Mouse (Mus musculus): ENCODE measurements around the gene Necab3. TPM values are rescaled to one million over a fixed set of nuclear protein-coding genes. Genes with fewer than 3 reads are reported as not detected.

Gene Necab3
- polyA plus RNA-seq, 2 experiments = 3.8 to 6.7 TPM

- Histone ChIP-seq H3K9ac (ENCODE audit: low read depth, low read length, severe bottlenecking) (no peak overlapping the region), H3K36me3 (ENCODE audit: control insufficient read depth, insufficient read depth, low read length) (no peaks in the 10 kb centered on the region), H3K27ac (replicated peaks; ENCODE audit: low read depth, low read length) (no peak overlapping the region), H3K4me1 (ENCODE audit: control insufficient read depth, insufficient read depth, low read length) (peaks cover 19% of the 10 kb centered on the region), H3K4me3 (replicated peaks; ENCODE audit: low read length) (no peak overlapping the region), H3K9me3 (ENCODE audit: control insufficient read depth, low read length) (no peaks in the 10 kb centered on the region), H3K27me3 (ENCODE audit: control insufficient read depth, insufficient read depth, low read length) (peaks cover 15% of the 10 kb centered on the region), H3K4me2 (replicated peaks; ENCODE audit: low read depth, low read length, severe bottlenecking) (no peak overlapping the region)
- DNase-seq (ENCODE audit: low spot score) = no peak
- no peak for ATAC-seq (ENCODE audit: low FRiP score, low read depth)
- no peak for TF ChIP-seq POLR2A (IDR thresholded peaks at IDR 0.05; ENCODE audit: borderline replicate concordance, extremely low read depth, insufficient read depth, insufficient read length)
- 69% methylated on average over 2 of the region's 2 CpGs for WGBS
Observed at GRCm38 (mm10) chr2:154550937-154551336, 7.8 kb downstream of the Necab3 start.

- H3K36me3 ChIP-seq (ENCODE audit: control insufficient read depth, insufficient read depth, low read length) = no peaks in the 10 kb centered on the region
- H3K27ac ChIP-seq (replicated peaks; ENCODE audit: low read depth, low read length) = no peak overlapping the region
- DNase-seq (ENCODE audit: low spot score) (no peak), ATAC-seq (ENCODE audit: low FRiP score, low read depth) (no peak)
- peaks cover 15% of the 10 kb centered on the region for H3K27me3 ChIP-seq (ENCODE audit: control insufficient read depth, insufficient read depth, low read length)
- H3K9ac ChIP-seq (ENCODE audit: low read depth, low read length, severe bottlenecking) = peak overlapping the region; percentile 52
- H3K9me3 ChIP-seq (ENCODE audit: control insufficient read depth, low read length) = no peaks in the 10 kb centered on the region
- peaks cover 19% of the 10 kb centered on the region for H3K4me1 ChIP-seq (ENCODE audit: control insufficient read depth, insufficient read depth, low read length)
- 17% methylated on average over 20 of the region's 20 CpGs for WGBS
- TF ChIP-seq POLR2A (IDR thresholded peaks at IDR 0.05; ENCODE audit: borderline replicate concordance, extremely low read depth, insufficient read depth, insufficient read length) = no peak
- H3K4me2 ChIP-seq (replicated peaks; ENCODE audit: low read depth, low read length, severe bottlenecking) = peak overlapping the region; percentile 94
- peak overlapping the region; percentile 44 for H3K4me3 ChIP-seq (replicated peaks; ENCODE audit: low read length)
Observed at GRCm38 (mm10) chr2:154549886-154550189, 8.9 kb downstream of the Necab3 start.

DNA sequence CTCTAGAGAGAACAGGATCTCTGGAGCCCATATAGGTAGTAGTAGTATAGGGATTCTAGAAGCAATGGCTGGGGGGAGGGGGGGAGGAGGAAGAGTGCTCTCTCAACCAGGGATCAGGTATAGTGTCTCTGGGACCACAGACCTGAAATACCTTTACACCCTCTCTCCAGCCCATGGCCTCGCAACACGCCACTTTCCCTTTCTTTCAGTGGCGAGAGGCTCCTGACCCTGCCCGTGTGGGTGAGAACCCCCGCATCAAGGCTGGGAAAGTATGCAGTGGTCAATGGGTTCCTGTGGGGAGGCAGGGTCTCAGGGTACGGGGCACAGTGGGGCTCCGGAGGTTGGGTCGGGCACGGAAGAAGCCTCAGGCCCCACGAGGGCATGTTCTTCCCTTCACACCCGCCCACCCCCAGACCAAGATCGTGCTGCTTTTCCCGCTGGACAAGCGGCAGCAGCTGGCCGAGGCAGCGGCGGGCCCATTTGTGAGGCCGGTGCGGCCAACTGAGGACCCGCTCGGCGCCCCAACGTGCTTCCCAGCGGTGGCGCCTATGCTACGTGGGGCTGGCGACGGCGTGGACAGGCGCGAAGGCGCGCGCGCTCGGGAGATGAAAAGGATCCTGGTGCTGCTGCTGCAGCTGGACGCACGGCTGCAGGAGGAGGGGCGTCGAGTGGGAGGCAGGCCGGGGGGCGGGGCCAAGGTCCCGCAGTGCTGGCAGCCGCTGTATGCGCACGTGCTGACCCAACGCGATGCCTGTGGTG, 9.4 kb downstream of the Necab3 start:
- 2% methylated on average over 42 of the region's 48 CpGs for WGBS
- no peak for TF ChIP-seq POLR2A (IDR thresholded peaks at IDR 0.05; ENCODE audit: borderline replicate concordance, extremely low read depth, insufficient read depth, insufficient read length)
- Histone ChIP-seq H3K9me3 (ENCODE audit: control insufficient read depth, low read length) (no peaks in the 10 kb centered on the region), H3K4me3 (replicated peaks; ENCODE audit: low read length) (peak overlapping the region; percentile 44), H3K36me3 (ENCODE audit: control insufficient read depth, insufficient read depth, low read length) (no peaks in the 10 kb centered on the region), H3K9ac (ENCODE audit: low read depth, low read length, severe bottlenecking) (peak overlapping the region; percentile 52), H3K4me1 (ENCODE audit: control insufficient read depth, insufficient read depth, low read length) (peaks cover 19% of the 10 kb centered on the region), H3K4me2 (replicated peaks; ENCODE audit: low read depth, low read length, severe bottlenecking) (peak overlapping the region; percentile 94), H3K27ac (replicated peaks; ENCODE audit: low read depth, low read length) (no peak overlapping the region), H3K27me3 (ENCODE audit: control insufficient read depth, insufficient read depth, low read length) (peaks cover 15% of the 10 kb centered on the region)
- peak; percentile 76 for ATAC-seq (ENCODE audit: low FRiP score, low read depth)
- peak; percentile 75 for DNase-seq (ENCODE audit: low spot score)

DNA sequence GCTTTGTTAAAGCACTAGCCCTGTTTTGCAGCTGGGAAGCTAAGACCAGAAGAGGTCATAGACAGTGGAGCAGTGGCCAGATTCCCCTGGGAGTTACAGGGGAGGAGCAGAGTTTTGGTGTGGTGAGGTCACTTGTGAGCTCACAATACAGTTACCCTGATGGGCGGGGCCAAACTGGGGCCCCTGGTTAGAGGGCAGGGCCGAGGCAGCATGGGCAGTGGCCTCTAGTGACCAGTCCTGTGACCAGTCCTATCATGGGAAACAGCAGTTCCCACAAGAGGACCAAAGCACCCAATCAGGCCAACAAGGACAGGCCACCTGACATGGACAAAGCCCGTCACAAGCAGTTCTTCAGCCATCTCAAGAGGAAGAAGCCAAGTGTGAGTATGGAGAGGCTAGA, 10.0 kb downstream of the Necab3 start:
- H3K9me3 ChIP-seq (ENCODE audit: control insufficient read depth, low read length) = no peaks in the 10 kb centered on the region
- H3K9ac ChIP-seq (ENCODE audit: low read depth, low read length, severe bottlenecking) = no peak overlapping the region
- WGBS = 43% methylated on average over 3 of the region's 3 CpGs
- TF ChIP-seq POLR2A (IDR thresholded peaks at IDR 0.05; ENCODE audit: borderline replicate concordance, extremely low read depth, insufficient read depth, insufficient read length) = no peak
- H3K36me3 ChIP-seq (ENCODE audit: control insufficient read depth, insufficient read depth, low read length) = no peaks in the 10 kb centered on the region
- H3K4me1 ChIP-seq (ENCODE audit: control insufficient read depth, insufficient read depth, low read length) = peaks cover 19% of the 10 kb centered on the region
- H3K4me2 ChIP-seq (replicated peaks; ENCODE audit: low read depth, low read length, severe bottlenecking) = no peak overlapping the region
- peaks cover 15% of the 10 kb centered on the region for H3K27me3 ChIP-seq (ENCODE audit: control insufficient read depth, insufficient read depth, low read length)
- DNase-seq (ENCODE audit: low spot score) (no peak), ATAC-seq (ENCODE audit: low FRiP score, low read depth) (no peak)
- no peak overlapping the region for H3K4me3 ChIP-seq (replicated peaks; ENCODE audit: low read length)
- no peak overlapping the region for H3K27ac ChIP-seq (replicated peaks; ENCODE audit: low read depth, low read length)

- Histone ChIP-seq H3K4me2 (replicated peaks; ENCODE audit: low read depth, low read length, severe bottlenecking) (no peak within 1 kb of the TSS), H3K27me3 (ENCODE audit: control insufficient read depth, insufficient read depth, low read length) (peaks cover 15% of the 10 kb centered on the region), H3K27ac (replicated peaks; ENCODE audit: low read depth, low read length) (no peak within 1 kb of the TSS), H3K4me1 (ENCODE audit: control insufficient read depth, insufficient read depth, low read length) (peaks cover 9% of the 10 kb centered on the region), H3K9me3 (ENCODE audit: control insufficient read depth, low read length) (no peaks in the 10 kb centered on the region), H3K4me3 (replicated peaks; ENCODE audit: low read length) (no peak within 1 kb of the TSS), H3K36me3 (ENCODE audit: control insufficient read depth, insufficient read depth, low read length) (no peaks in the 10 kb centered on the region), H3K9ac (ENCODE audit: low read depth, low read length, severe bottlenecking) (no peak within 1 kb of the TSS)
- no peak for DNase-seq (ENCODE audit: low spot score)
- no peak for TF ChIP-seq POLR2A (IDR thresholded peaks at IDR 0.05; ENCODE audit: borderline replicate concordance, extremely low read depth, insufficient read depth, insufficient read length)
- no peak for ATAC-seq (ENCODE audit: low FRiP score, low read depth)
- WGBS = 92% methylated on average over 10 of the region's 10 CpGs
Observed at GRCm38 (mm10) chr2:154546711-154547110, 12.0 kb downstream of the Necab3 start, which contains the start of gene 1700003F12Rik. Gene 1700003F12Rik (plus strand): TSS chr2:154547085.

Measured in limb, embryonic 14.5 days (tissue).